Mouse (Mus musculus): ENCODE data around the gene Tnfsf9.

Tnfsf9 gene
- long read RNA-seq, experiment 1: 0 reads
- long read RNA-seq, experiment 2: 0 reads

- intact Hi-C loops (cut with DNase I): no loop called here
These were observed at the start of gene Tnfsf9 for GRCm38 (mm10) chr17:57105181-57106034. Tnfsf9 (plus strand) TSS chr17:57105325.

GRCm38 (mm10) chr17:57056246-57056645 lies 48.9 kb upstream of the Tnfsf9 start:
- intact Hi-C loops (cut with DNase I): no loop called here

GRCm38 (mm10) chr17:57058891-57059485 lies 46.1 kb upstream of the Tnfsf9 start, which contains the start of gene Crb3:
Crb3 (plus strand) TSS chr17:57059105.
- intact Hi-C loops (cut with DNase I): no loop called here

- intact Hi-C loops (cut with DNase I): no loop called here
These were observed 45.6 kb upstream of the Tnfsf9 start, which contains the start of gene Slc25a23 for GRCm38 (mm10) chr17:57059486-57059977. Slc25a23 (minus strand) TSS chr17:57059863.

GRCm38 (mm10) chr17:57060231-57060801 lies 44.8 kb upstream of the Tnfsf9 start:
- intact Hi-C loops (cut with DNase I): no loop called here

GRCm38 (mm10) chr17:57061069-57061468 lies 44.1 kb upstream of the Tnfsf9 start:
- intact Hi-C loops (cut with DNase I): no loop called here

GRCm38 (mm10) chr17:57062011-57062521 lies 43.1 kb upstream of the Tnfsf9 start:
- intact Hi-C loops (cut with DNase I): no loop called here

- intact Hi-C loops (cut with DNase I): no loop called here
These were observed 42.6 kb upstream of the Tnfsf9 start for GRCm38 (mm10) chr17:57062548-57062947.

GRCm38 (mm10) chr17:57063031-57063430 lies 42.1 kb upstream of the Tnfsf9 start:
- intact Hi-C loops (cut with DNase I): no loop called here

GRCm38 (mm10) chr17:57066908-57067307 lies 38.2 kb upstream of the Tnfsf9 start:
- intact Hi-C loops (cut with DNase I): no loop called here

GRCm38 (mm10) chr17:57070272-57070671 lies 34.9 kb upstream of the Tnfsf9 start:
- intact Hi-C loops (cut with DNase I): no loop called here

GRCm38 (mm10) chr17:57070699-57071098 lies 34.4 kb upstream of the Tnfsf9 start:
- intact Hi-C loops (cut with DNase I): no loop called here

GRCm38 (mm10) chr17:57076916-57077315 lies 28.2 kb upstream of the Tnfsf9 start:
- intact Hi-C loops (cut with DNase I): no loop called here

- intact Hi-C loops (cut with DNase I): no loop called here
These were observed 26.8 kb upstream of the Tnfsf9 start, which contains the start of gene Dennd1c for GRCm38 (mm10) chr17:57078336-57078735. Dennd1c (minus strand) TSS chr17:57078514.

GRCm38 (mm10) chr17:57079919-57080318 lies 25.2 kb upstream of the Tnfsf9 start:
- intact Hi-C loops (cut with DNase I): no loop called here

- intact Hi-C loops (cut with DNase I): no loop called here
These were observed 23.8 kb upstream of the Tnfsf9 start for GRCm38 (mm10) chr17:57081234-57081842.

- intact Hi-C loops (cut with DNase I): no loop called here
These were observed 22.6 kb upstream of the Tnfsf9 start for GRCm38 (mm10) chr17:57082481-57082880.

GRCm38 (mm10) chr17:57085970-57086757 lies 19.0 kb upstream of the Tnfsf9 start:
- intact Hi-C loops (cut with DNase I): no loop called here

- intact Hi-C loops (cut with DNase I): no loop called here
These were observed 17.9 kb upstream of the Tnfsf9 start, which contains the start of gene Tubb4a for GRCm38 (mm10) chr17:57087049-57087832. Tubb4a (minus strand) TSS chr17:57087782.
